Mouse (Mus musculus) liver, postnatal 0 days (tissue): ENCODE results near the gene Arap1.

ENCODE experiments used
- CTCF ChIP-seq: sonication (generic); IDR thresholded peaks from 2 replicates; pipeline ENCODE4 v1.5.1; 2016; ENCODE audit warnings: antibody characterized with exemption, low read depth
- EP300 ChIP-seq: IDR thresholded peaks from 2 replicates; pipeline ENCODE4 v1.6.1; 2016; ENCODE audit warnings: antibody characterized with exemption, low read depth, mild to moderate bottlenecking

DNA sequence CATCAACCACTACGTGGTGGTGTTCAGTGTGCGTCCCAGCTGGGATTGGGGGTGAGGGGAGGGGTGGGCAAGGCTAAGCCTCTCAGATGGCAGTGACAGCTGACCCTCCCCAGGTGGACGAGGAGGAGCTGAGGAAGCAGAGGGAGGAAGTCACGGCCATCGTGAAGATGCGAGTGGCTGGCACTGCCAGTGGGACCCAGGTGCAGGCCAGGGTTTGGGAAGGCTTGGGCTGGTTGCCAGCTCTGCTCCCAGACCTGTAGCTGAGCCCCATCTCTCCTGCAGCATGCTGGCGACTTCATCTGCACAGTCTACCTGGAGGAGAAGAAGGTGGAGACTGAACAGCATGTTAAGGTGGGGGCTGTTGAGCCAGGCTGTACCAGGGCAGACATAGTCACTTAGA lies 53.6 kb downstream of the Arap1 start:
- no peak for TF ChIP-seq CTCF
- TF ChIP-seq EP300 = no peak
